Mouse (Mus musculus) liver, adult 2 months (tissue): ENCODE data around the gene H2-T3. TPM values are rescaled to one million over a fixed set of nuclear protein-coding genes. Genes with fewer than 3 reads are reported as not detected.
"Not testable (repeated sequence)": the region's sequence is repeated elsewhere in the genome, so short reads cannot be mapped to it uniquely, and the experiment has no call there.

ENCODE experiments used
- DNase-seq: peaks from one replicate; pipeline ENCODE4 v3.0.0-alpha.2; 2011; ENCODE audit warnings: low read depth, low spot score; ENCODE audit errors: extremely low read depth
- H3K27ac ChIP-seq: fragments of 200-500 bp; replicated peaks from 2 replicates; pipeline ENCODE4 v1.5.1; 2012; ENCODE audit warnings: low read depth, mild to moderate bottlenecking, control low read depth, inconsistent platforms, low read length; ENCODE audit not compliant: insufficient read depth
- H3K27me3 ChIP-seq: fragments of 200-500 bp; 2 replicates; pipeline ENCODE4 v1.6.1; 2012; ENCODE audit warnings: mild to moderate bottlenecking, moderate library complexity, low read length, inconsistent platforms; ENCODE audit not compliant: control insufficient read depth, insufficient read depth
- H3K36me3 ChIP-seq: fragments of 200-500 bp; 2 replicates; pipeline ENCODE4 v1.6.1; 2012; ENCODE audit warnings: low read length, inconsistent platforms; ENCODE audit not compliant: control insufficient read depth, insufficient read depth
- H3K4me1 ChIP-seq: fragments of 200-500 bp; 2 replicates; pipeline ENCODE4 v1.6.1; 2011; ENCODE audit warnings: low read length; ENCODE audit not compliant: control insufficient read depth, insufficient read depth
- H3K4me3 ChIP-seq: fragments of 200-500 bp; 2 replicates; pipeline ENCODE4 v1.5.1; 2011; ENCODE audit warnings: low read depth, mild to moderate bottlenecking, control low read depth, low read length, moderate library complexity; ENCODE audit not compliant: insufficient read depth
- H3K79me2 ChIP-seq: fragments of 200-500 bp; 2 replicates; pipeline ENCODE4 v1.6.1; 2012; ENCODE audit warnings: inconsistent platforms, mild to moderate bottlenecking, low read length, moderate library complexity; ENCODE audit not compliant: control insufficient read depth, insufficient read depth
- H3K9ac ChIP-seq: fragments of 200-500 bp; 2 replicates; pipeline ENCODE4 v1.6.1; 2012; ENCODE audit warnings: low read depth, mild to moderate bottlenecking, control low read depth, inconsistent platforms, low read length
- CTCF ChIP-seq: fragments of 200-500 bp; IDR thresholded peaks from 2 replicates; pipeline ENCODE4 v1.5.1; 2011; ENCODE audit warnings: low read depth, low read length, control low read depth
- POLR2A ChIP-seq: fragments of 200-500 bp; IDR thresholded peaks from 2 replicates; pipeline ENCODE4 v1.6.1; 2011; ENCODE audit warnings: low read length, control low read depth; ENCODE audit not compliant: insufficient read depth; ENCODE audit errors: extremely low read depth
- WGBS: fragments of 180-500 bp; shearing (Covaris S2); methylation state at CpG from one replicate; pipeline ENCODE4 v1.1.7; 2018; 5-methylcytosine and 5-hydroxymethylcytosine counted together
- polyA plus RNA-seq: library from polyadenylated mRNA; depleted of rRNA; stranded (reverse); fragments of >200 nt; gene quantifications from 2 replicates; pipeline ENCODE4 v1.2.3, GENCODE M21; 2012; rRNA removed
- total RNA-seq: library from RNA; depleted of rRNA; stranded (reverse); fragments of >200 nt; gene quantifications from 2 replicates; pipeline ENCODE4 v1.2.3, GENCODE M21; 2014; rRNA removed

Gene H2-T3
- total and polyA plus RNA-seq, 2 experiments = not detected

DNA sequence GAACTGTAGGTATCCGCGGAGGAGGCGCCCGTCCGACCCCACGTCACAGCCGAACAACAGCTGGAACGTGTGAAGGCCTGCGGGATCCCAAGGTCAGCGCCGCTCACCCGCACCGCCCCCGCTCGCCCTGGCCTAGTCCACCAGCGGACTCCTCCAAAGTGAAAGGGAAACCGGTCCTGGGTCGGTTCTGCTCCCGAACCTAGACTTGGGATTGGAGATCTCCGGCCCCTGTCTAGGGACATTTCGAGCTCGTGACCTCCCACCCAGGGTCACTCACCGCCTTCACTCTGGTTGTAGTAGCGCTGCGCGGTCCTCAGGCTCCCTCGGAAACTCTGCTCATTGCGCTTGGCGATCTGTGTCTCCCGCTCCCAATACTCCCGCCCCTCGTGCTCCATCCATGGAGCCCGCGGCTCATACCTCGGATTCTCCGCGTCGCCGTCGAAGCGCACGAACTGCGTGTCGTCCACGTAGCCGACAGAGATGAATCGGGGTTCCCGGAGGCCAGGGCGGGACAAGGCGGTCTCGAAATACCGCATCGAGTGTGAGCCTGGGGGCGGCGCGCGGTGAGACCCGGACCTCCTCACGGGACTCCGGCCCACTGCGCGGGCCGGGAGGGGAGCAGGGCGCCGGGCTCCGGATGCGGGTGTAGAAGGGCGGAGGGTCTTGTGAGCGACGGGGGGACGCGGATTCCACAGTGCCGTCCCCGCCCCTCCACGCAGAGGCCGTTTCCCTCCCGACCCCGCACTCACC is 44.8 kb downstream of the H2-T3 start:
- peak overlapping the region; percentile 68 for H3K4me3 ChIP-seq
- H3K4me1 ChIP-seq = peaks cover 2% of the 10 kb centered on the region; the same call in 1 of the 2 replicates
- peak overlapping the region; percentile 41 for H3K9ac ChIP-seq
- 2% methylated on average over 78 of the region's 78 CpGs for WGBS
- DNase-seq = peak; percentile 14
- H3K36me3 ChIP-seq = no peaks in the 10 kb centered on the region
- H3K79me2 ChIP-seq = no peaks in the 10 kb centered on the region
- H3K27ac ChIP-seq = no peak overlapping the region
- TF ChIP-seq CTCF (no peak), POLR2A (no peak)
- H3K27me3 ChIP-seq = peaks cover 8% of the 10 kb centered on the region

- H3K27ac ChIP-seq, H3K79me2 ChIP-seq, H3K9ac ChIP-seq, H3K4me1 ChIP-seq, DNase-seq, H3K36me3 ChIP-seq, H3K4me3 ChIP-seq, H3K27me3 ChIP-seq: not testable (repeated sequence)
- WGBS = 72% methylated on average over 1 of the region's 1 CpGs
These were observed 53.7 kb downstream of the H2-T3 start for GRCm38 (mm10) chr17:36136299-36136848.

Other genes with a start within 250 kb of the H2-T3 start
- 24.1 and 24.6 TPM in 2 replicates for gene Abcf1, start 220.5 kb downstream of the H2-T3 start, total RNA-seq
- 41.1 and 43.2 TPM in 2 replicates for gene Abcf1, start 220.5 kb downstream of the H2-T3 start, polyA plus RNA-seq
- gene Gnl1, start 210.4 kb downstream of the H2-T3 start, total RNA-seq = 8.8 and 9.3 TPM in 2 replicates
- gene Gnl1, start 210.4 kb downstream of the H2-T3 start, polyA plus RNA-seq = 8.4 and 8.9 TPM in 2 replicates
- gene Prr3, start 210.1 kb downstream of the H2-T3 start, total RNA-seq = 1.8 and 2.9 TPM in 2 replicates
- 5.0 and 8.3 TPM in 2 replicates for gene Prr3, start 210.1 kb downstream of the H2-T3 start, polyA plus RNA-seq
- gene H2-T24, start 169.7 kb downstream of the H2-T3 start, total RNA-seq = 4.9 and 5.3 TPM in 2 replicates
- gene H2-T24, start 169.7 kb downstream of the H2-T3 start, polyA plus RNA-seq = 1.9 and 2.1 TPM in 2 replicates
- gene H2-T23, start 157.4 kb downstream of the H2-T3 start, total RNA-seq = 291 and 323 TPM in 2 replicates
- gene H2-T23, start 157.4 kb downstream of the H2-T3 start, polyA plus RNA-seq = 423 and 492 TPM in 2 replicates
- 115 and 138 TPM in 2 replicates for gene H2-T22, start 147.5 kb downstream of the H2-T3 start, total RNA-seq
- gene H2-T22, start 147.5 kb downstream of the H2-T3 start, polyA plus RNA-seq = 98.2 and 110 TPM in 2 replicates
- gene Gm6034, start 147.3 kb downstream of the H2-T3 start, total RNA-seq = 0.09 TPM in 1 of 2 replicates, not detected in the other
- 0.05 and 0.06 TPM in 2 replicates for gene Gm6034, start 147.3 kb downstream of the H2-T3 start, polyA plus RNA-seq
- gene Gm11127, start 131.9 kb downstream of the H2-T3 start, total RNA-seq = 0.13 TPM in 1 of 2 replicates, not detected in the other
- 0.06 TPM in 1 of 2 replicates, not detected in the other for gene Gm11127, start 131.9 kb downstream of the H2-T3 start, polyA plus RNA-seq
- 0.18 and 0.47 TPM in 2 replicates for gene Gm19684, start 68.6 kb downstream of the H2-T3 start, total RNA-seq
- 0.10 and 0.11 TPM in 2 replicates for gene Gm19684, start 68.6 kb downstream of the H2-T3 start, polyA plus RNA-seq
- not detected in 2 replicates for gene Gm7030, start 60.9 kb downstream of the H2-T3 start, total RNA-seq
- not detected in 2 replicates for gene Gm7030, start 60.9 kb downstream of the H2-T3 start, polyA plus RNA-seq
- gene Gm8909, start 21.8 kb downstream of the H2-T3 start, total RNA-seq = not detected in 2 replicates
- gene Gm8909, start 21.8 kb downstream of the H2-T3 start, polyA plus RNA-seq = not detected in 2 replicates
- gene Rpp21, start 67.8 kb upstream of the H2-T3 start, total RNA-seq = 10.6 and 16.4 TPM in 2 replicates
- 42.7 and 43.6 TPM in 2 replicates for gene Rpp21, start 67.8 kb upstream of the H2-T3 start, polyA plus RNA-seq
- gene Trim39, start 82.0 kb upstream of the H2-T3 start, total RNA-seq = 4.8 and 5.0 TPM in 2 replicates
- 5.3 and 8.0 TPM in 2 replicates for gene Trim39, start 82.0 kb upstream of the H2-T3 start, polyA plus RNA-seq
- not detected in 2 replicates for gene H2-M10.2, start 96.2 kb upstream of the H2-T3 start, total RNA-seq
- gene H2-M10.2, start 96.2 kb upstream of the H2-T3 start, polyA plus RNA-seq = not detected in 2 replicates
- not detected in 2 replicates for gene H2-M10.1, start 135.9 kb upstream of the H2-T3 start, total RNA-seq
- gene H2-M10.1, start 135.9 kb upstream of the H2-T3 start, polyA plus RNA-seq = not detected in 2 replicates
- gene H2-M10.3, start 178.1 kb upstream of the H2-T3 start, total RNA-seq = not detected in 2 replicates
- gene H2-M10.3, start 178.1 kb upstream of the H2-T3 start, polyA plus RNA-seq = not detected in 2 replicates